Comparison of ENCODE assay signal across 18 mouse cellular contexts in genomic region chr7:98976839-98977457, GRCm38 (mm10).
DNase-seq lines count a peak whose midpoint lies in the region; ATAC-seq and TF ChIP-seq lines count a peak whose summit lies in the region.
"Had no signal": no experiment of that assay in that cellular context is flagged by ENCODE, and none has a peak within 500 bp of the region (broad histone marks: within the 10 kb centered on the region; RNA-seq: fewer than 3 reads in every experiment).

No protein-coding gene starts in this region.

- WGBS in lung, postnatal 0 days: 65% methylated on average over 12 of the region's 12 CpGs
- WGBS in limb, embryonic 12.5 days: 31% methylated on average over 12 of the region's 12 CpGs
- WGBS in liver, embryonic 11.5 days: 78% methylated on average over 12 of the region's 12 CpGs
- 84% methylated on average over 12 of the region's 12 CpGs for WGBS in hindbrain, embryonic 12.5 days

- no peak overlapping the region for H3K4me3 ChIP-seq in lung, postnatal 0 days (ENCODE audit: low read depth, low read length)
- no peak overlapping the region for H3K4me3 ChIP-seq in MEL (ENCODE audit: control insufficient read depth in 1 of 2, insufficient read depth in 1 of 2, low read depth in 2 of 2, low read length in 2 of 2)
- H3K4me3 ChIP-seq in limb, embryonic 12.5 days (replicated peaks): no peak overlapping the region
- H3K4me3 ChIP-seq in liver, embryonic 11.5 days (ENCODE audit: low read depth, low read length): no peak overlapping the region
- H3K4me3 ChIP-seq in hindbrain, embryonic 12.5 days: no peak overlapping the region
- H3K4me3 ChIP-seq: neural tube, embryonic 12.5 days; stomach, embryonic 15.5 days had no signal

- no peak for TF ChIP-seq EP300 in lung, postnatal 0 days (IDR thresholded peaks at IDR 0.05)
- TF ChIP-seq EP300 in MEL (IDR thresholded peaks at IDR 0.05; ENCODE audit: low read depth in 1 of 2, low read length in 2 of 2): peak in 1 of 2 experiments; percentile 19; a peak in 1 of 4 replicates

- peak; percentile 48 for DNase-seq in lung, postnatal 0 days (ENCODE audit: low spot score)
- no peak for DNase-seq in lung, adult 18-20 months
- DNase-seq in 3134 (ENCODE audit: extremely low read depth, insufficient read length, low spot score) (peak; percentile 33), MEL (ENCODE audit: low read depth, low spot score) (peak; percentile 42)
- DNase-seq in liver, embryonic 11.5 days (ENCODE audit: low spot score): no peak
- no peak for DNase-seq in kidney, adult 8-10 months
- DNase-seq: adrenal gland, postnatal 36 days; cerebellum, adult 9-10 months; forebrain, postnatal 0 days; gastrocnemius, postnatal 14 days; heart, postnatal 14 days had no signal

- no peaks in the 10 kb centered on the region for H3K4me1 ChIP-seq in lung, postnatal 0 days (ENCODE audit: insufficient read depth, low read depth, low read length)
- peaks cover 7 to 9% of the 10 kb centered on the region in 2 experiments; a peak in 3 of 4 replicates for H3K4me1 ChIP-seq in MEL (ENCODE audit: control insufficient read depth in 1 of 2, insufficient read depth in 2 of 2, low read length in 2 of 2)
- H3K4me1 ChIP-seq in limb, embryonic 12.5 days (replicated peaks): peaks cover 31% of the 10 kb centered on the region
- no peaks in the 10 kb centered on the region for H3K4me1 ChIP-seq in liver, embryonic 11.5 days (replicated peaks; ENCODE audit: control insufficient read depth, insufficient read depth, low read length)
- H3K4me1 ChIP-seq in hindbrain, embryonic 12.5 days: peaks cover 8% of the 10 kb centered on the region
- H3K4me1 ChIP-seq: neural tube, embryonic 12.5 days; stomach, embryonic 15.5 days had no signal

- no peak for TF ChIP-seq RAD21 in MEL (IDR thresholded peaks at IDR 0.05; ENCODE audit: low read depth, low read length)

- no peak overlapping the region for H3K4me2 ChIP-seq in lung, postnatal 0 days (replicated peaks; ENCODE audit: low read depth, low read length)
- H3K4me2 ChIP-seq in limb, embryonic 12.5 days: peak overlapping the region; percentile 28
- no peak overlapping the region for H3K4me2 ChIP-seq in liver, embryonic 11.5 days
- H3K4me2 ChIP-seq in hindbrain, embryonic 12.5 days (replicated peaks): no peak overlapping the region
- H3K4me2 ChIP-seq: neural tube, embryonic 12.5 days; stomach, embryonic 15.5 days had no signal

- H3K9ac ChIP-seq in lung, postnatal 0 days (replicated peaks; ENCODE audit: low read depth): no peak overlapping the region
- no peak overlapping the region for H3K9ac ChIP-seq in MEL (ENCODE audit: control insufficient read depth, low read depth, low read length, poor library complexity, severe bottlenecking)
- H3K9ac ChIP-seq in limb, embryonic 12.5 days (replicated peaks): no peak overlapping the region
- H3K9ac ChIP-seq in liver, embryonic 11.5 days (ENCODE audit: low read depth, low read length): no peak overlapping the region
- no peak overlapping the region for H3K9ac ChIP-seq in hindbrain, embryonic 12.5 days
- H3K9ac ChIP-seq: forebrain, postnatal 0 days; neural tube, embryonic 12.5 days; stomach, embryonic 15.5 days had no signal

- no peak for TF ChIP-seq CTCF in lung, postnatal 0 days (IDR thresholded peaks at IDR 0.05)
- no peak for TF ChIP-seq CTCF in MEL (IDR thresholded peaks at IDR 0.05 in 2 of 3, conservative IDR thresholded peaks at IDR 0.05 in 1 of 3; ENCODE audit: control insufficient read depth in 1 of 3, insufficient read depth in 1 of 3, low read depth in 2 of 3, low read length in 3 of 3, poor library complexity in 1 of 3, severe bottlenecking in 1 of 3)

- no peak overlapping the region for H3K27ac ChIP-seq in lung, postnatal 0 days (ENCODE audit: low read length)
- peak overlapping the region; percentile 19; the same call in 1 of the 2 replicates for H3K27ac ChIP-seq in MEL (ENCODE audit: control insufficient read depth, low read depth, low read length)
- H3K27ac ChIP-seq in limb, embryonic 12.5 days: peak overlapping the region; percentile 50; the same call in 1 of the 2 replicates
- no peak overlapping the region for H3K27ac ChIP-seq in liver, embryonic 11.5 days (ENCODE audit: low read depth, low read length)
- no peak overlapping the region for H3K27ac ChIP-seq in hindbrain, embryonic 12.5 days
- H3K27ac ChIP-seq: kidney, postnatal 0 days; macrophage; neural tube, embryonic 12.5 days; stomach, embryonic 15.5 days had no signal

- peak; percentile 65 for ATAC-seq in lung, postnatal 0 days
- ATAC-seq in limb, embryonic 12.5 days (ENCODE audit: insufficient number of reproducible peaks, insufficient read depth, low FRiP score, low TSS enrichment, low read depth): no peak
- no peak for ATAC-seq in liver, embryonic 11.5 days (replicated peaks; ENCODE audit: low FRiP score)
- no peak for ATAC-seq in hindbrain, embryonic 12.5 days (ENCODE audit: low FRiP score)
- ATAC-seq: activated CD4-positive, CD25-positive, alpha-beta regulatory T cell, adult 4 months; forebrain, postnatal 0 days had no signal

- no peaks in the 10 kb centered on the region for H3K27me3 ChIP-seq in lung, postnatal 0 days (replicated peaks; ENCODE audit: insufficient read depth, low read length)
- no peaks in the 10 kb centered on the region for H3K27me3 ChIP-seq in MEL (ENCODE audit: control insufficient read depth in 1 of 2, insufficient read depth in 2 of 2, low read length in 2 of 2)
- peaks cover 3% of the 10 kb centered on the region for H3K27me3 ChIP-seq in limb, embryonic 12.5 days
- H3K27me3 ChIP-seq in liver, embryonic 11.5 days (replicated peaks; ENCODE audit: control insufficient read depth, insufficient read depth, low read length): no peaks in the 10 kb centered on the region
- H3K27me3 ChIP-seq in hindbrain, embryonic 12.5 days: no peaks in the 10 kb centered on the region
- H3K27me3 ChIP-seq: neural tube, embryonic 12.5 days; stomach, embryonic 15.5 days had no signal

- no peaks in the 10 kb centered on the region for H3K36me3 ChIP-seq in lung, postnatal 0 days (ENCODE audit: insufficient read depth, low read length)
- H3K36me3 ChIP-seq in MEL (ENCODE audit: control insufficient read depth in 1 of 2, insufficient read depth in 2 of 2, low read length in 2 of 2): peaks cover 0 to 12% of the 10 kb centered on the region in 2 experiments; a peak in 3 of 4 replicates
- no peaks in the 10 kb centered on the region; the same call in 1 of the 2 replicates for H3K36me3 ChIP-seq in limb, embryonic 12.5 days
- H3K36me3 ChIP-seq in liver, embryonic 11.5 days (ENCODE audit: control insufficient read depth, insufficient read depth, low read length): no peaks in the 10 kb centered on the region
- no peaks in the 10 kb centered on the region for H3K36me3 ChIP-seq in hindbrain, embryonic 12.5 days
- H3K36me3 ChIP-seq: neural tube, embryonic 12.5 days; stomach, embryonic 15.5 days had no signal

- H3K9me3 ChIP-seq in lung, postnatal 0 days (ENCODE audit: low read length): no peaks in the 10 kb centered on the region
- H3K9me3 ChIP-seq in MEL (replicated peaks; ENCODE audit: insufficient read depth, low read length): no peaks in the 10 kb centered on the region
- no peaks in the 10 kb centered on the region for H3K9me3 ChIP-seq in limb, embryonic 12.5 days
- no peaks in the 10 kb centered on the region for H3K9me3 ChIP-seq in liver, embryonic 11.5 days (ENCODE audit: control insufficient read depth, low read length)
- no peaks in the 10 kb centered on the region for H3K9me3 ChIP-seq in hindbrain, embryonic 12.5 days (replicated peaks)
- H3K9me3 ChIP-seq: neural tube, embryonic 12.5 days; stomach, embryonic 15.5 days had no signal

- TF ChIP-seq POLR2A in MEL (IDR thresholded peaks at IDR 0.05; ENCODE audit: control insufficient read depth in 1 of 2, insufficient read depth in 1 of 2, low read depth in 1 of 2, low read length in 2 of 2, poor library complexity in 1 of 2): no peak

- H3K79me2 ChIP-seq in MEL (ENCODE audit: control insufficient read depth, insufficient read depth, low read length, poor library complexity): no peaks in the 10 kb centered on the region

TF ChIP-seq in MEL, 35 proteins besides CTCF, POLR2A, EP300 and RAD21:
- TF ChIP-seq ZNF384 (IDR thresholded peaks at IDR 0.05; ENCODE audit: low read depth, low read length): peak; percentile 70
- TF ChIP-seq POLR2AphosphoS5 (IDR thresholded peaks at IDR 0.05; ENCODE audit: borderline replicate concordance, low read depth, low read length): no peak
- TF ChIP-seq ETS1 (IDR thresholded peaks at IDR 0.05; ENCODE audit: low read depth, low read length): peak; percentile 33; the same call in 1 of the 2 replicates
- peak; percentile 29 for TF ChIP-seq TAL1 (IDR thresholded peaks at IDR 0.05; ENCODE audit: low read length)

Comparison
In these comparisons a context has a peak if more than half of its experiments do, and no peak if none do; other contexts are left out.
1. DNase-seq: peak in lung, postnatal 0 days (single experiment), 3134 (single experiment) and MEL (single experiment); none in lung, adult 18-20 months (0 of 2), liver, embryonic 11.5 days (single experiment) and kidney, adult 8-10 months (0 of 2).
2. H3K27ac ChIP-seq: peak in MEL (single experiment) and limb, embryonic 12.5 days (single experiment); none in lung, postnatal 0 days (single experiment), liver, embryonic 11.5 days (single experiment) and hindbrain, embryonic 12.5 days (single experiment).